Mouse (Mus musculus): ENCODE measurements around the gene Scube2.

GRCm38 (mm10) chr7:109875033-109875432 is 9.6 kb upstream of the Scube2 start:
- no peak for TF ChIP-seq CTCF (IDR thresholded peaks at IDR 0.05; ENCODE audit: low read depth)
- no peak for TF ChIP-seq EP300 (optimal IDR thresholded peaks at IDR 0.05)
